Mouse (Mus musculus): ENCODE measurements around the gene Phospho1.

Gene Phospho1

DNA sequence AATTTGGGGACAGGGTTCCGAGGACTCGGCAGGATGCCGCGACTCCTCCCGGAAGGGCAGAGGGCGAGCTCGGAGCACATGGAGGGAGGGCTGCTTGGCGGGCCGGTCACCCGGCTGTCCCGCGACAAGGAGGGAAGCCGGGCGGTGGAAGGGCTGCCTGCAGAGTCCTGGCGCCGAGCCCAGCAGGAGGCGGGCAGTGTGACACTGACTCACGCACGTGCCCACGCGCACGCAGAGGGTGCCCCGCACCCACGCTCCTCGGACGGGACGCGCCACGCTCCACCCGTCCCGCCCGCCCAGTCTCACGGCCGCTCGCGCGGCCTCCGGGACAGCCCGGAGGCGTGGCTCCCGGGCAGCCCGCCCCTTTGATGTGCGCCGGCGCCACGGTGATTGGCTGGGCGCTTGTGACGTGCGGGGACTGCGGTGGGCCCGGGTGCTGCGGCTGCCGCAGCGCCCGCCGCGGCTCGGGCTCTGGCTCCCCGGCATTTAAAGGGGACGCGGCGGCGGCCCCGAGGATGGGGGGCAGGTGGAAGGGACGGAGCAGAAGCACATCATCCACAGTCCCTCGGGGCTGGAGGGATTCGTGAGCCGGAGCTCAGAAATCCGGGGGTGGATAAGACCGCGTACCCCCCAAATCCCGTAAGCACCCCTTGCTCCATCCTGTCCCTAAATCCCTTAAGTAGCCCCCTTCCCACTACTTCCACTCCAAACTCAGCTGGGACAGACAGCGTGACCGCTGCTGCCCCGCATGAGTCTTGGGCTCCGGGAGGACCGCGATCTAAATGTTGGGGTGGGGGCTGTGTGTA is at the start of gene Phospho1:
TSS of gene Phospho1 (plus strand) at position 429 of the 806 bp plus-strand sequence.
- DNase-seq: peak; percentile 94

DNA sequence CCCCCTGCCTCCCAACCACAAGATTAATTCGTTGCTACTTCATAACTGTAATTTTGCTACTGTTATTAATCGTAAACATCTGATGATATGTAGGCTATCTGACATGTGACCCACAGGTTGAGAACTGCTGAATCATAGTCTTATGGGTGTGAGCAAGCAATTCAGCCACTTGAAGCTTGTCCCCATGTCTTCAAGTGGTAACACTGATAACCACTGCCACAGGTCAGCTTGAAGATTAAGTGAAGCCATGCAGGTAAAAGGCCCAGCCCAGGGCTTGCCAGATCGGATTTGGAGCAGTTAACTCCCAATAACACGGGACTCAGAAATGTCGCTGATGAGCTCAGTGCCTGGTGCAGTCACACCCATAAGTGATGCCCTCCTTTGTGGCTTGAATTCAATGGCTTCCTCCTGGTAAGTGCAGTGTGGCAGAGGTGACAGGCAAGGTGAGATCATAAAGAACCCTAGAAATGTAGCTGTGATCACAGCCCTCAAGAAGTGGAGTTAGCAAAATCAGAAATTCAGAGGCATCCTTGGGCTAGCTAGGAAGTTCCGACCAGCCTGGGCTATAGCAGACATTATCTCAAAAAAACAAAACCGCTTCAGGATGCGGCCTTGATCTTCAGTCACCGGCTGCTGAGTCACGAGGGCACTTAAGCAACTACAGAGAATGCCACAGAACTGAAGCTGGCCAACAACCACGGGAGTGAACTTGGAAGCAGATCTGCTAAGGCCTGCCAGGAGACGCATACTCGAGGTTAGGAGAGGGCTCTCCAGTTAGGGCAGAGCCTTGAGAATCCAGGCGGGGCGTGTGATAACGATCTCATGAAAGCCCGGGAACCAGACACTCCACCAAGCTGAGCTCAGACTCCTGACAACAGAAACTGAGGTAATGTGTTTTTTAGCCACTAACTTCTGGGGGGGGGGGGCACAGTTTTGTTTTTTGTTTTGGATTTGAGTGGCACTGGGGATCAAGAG is 46.7 kb upstream of the Phospho1 start:
- DNase-seq: peak; percentile 88

GRCm38 (mm10) chr11:95778831-95779251 is 45.5 kb upstream of the Phospho1 start:
- DNase-seq: peak; percentile 76

- DNase-seq: no peak
Measured at GRCm38 (mm10) chr11:95779366-95779765, 44.9 kb upstream of the Phospho1 start.

GRCm38 (mm10) chr11:95780480-95780879 is 43.8 kb upstream of the Phospho1 start:
- peak; percentile 86 for DNase-seq

GRCm38 (mm10) chr11:95781557-95781956 is 42.7 kb upstream of the Phospho1 start:
- no peak for DNase-seq

GRCm38 (mm10) chr11:95783457-95783856 is 40.8 kb upstream of the Phospho1 start:
- DNase-seq: no peak

GRCm38 (mm10) chr11:95783958-95784357 is 40.3 kb upstream of the Phospho1 start:
- DNase-seq: no peak

DNA sequence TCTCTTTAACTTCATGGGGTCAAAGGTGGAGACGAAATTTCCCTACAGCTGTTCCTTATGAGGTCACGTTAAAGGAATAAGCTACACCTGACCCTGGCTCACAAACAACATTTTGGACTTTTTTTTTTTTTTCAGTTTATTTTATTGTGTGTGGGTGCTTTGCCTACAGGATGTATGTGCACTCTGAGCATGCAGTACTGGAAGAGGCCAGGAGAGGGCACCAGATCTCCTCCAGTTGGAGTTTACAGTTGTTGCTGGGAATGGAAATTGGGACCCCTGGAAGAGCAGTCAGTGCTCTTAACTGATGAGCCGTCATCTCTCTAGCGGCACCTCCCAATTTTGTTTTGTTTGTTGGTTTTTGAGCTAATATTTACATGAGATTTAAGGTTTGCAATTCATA is 38.6 kb upstream of the Phospho1 start:
- DNase-seq: no peak

DNA sequence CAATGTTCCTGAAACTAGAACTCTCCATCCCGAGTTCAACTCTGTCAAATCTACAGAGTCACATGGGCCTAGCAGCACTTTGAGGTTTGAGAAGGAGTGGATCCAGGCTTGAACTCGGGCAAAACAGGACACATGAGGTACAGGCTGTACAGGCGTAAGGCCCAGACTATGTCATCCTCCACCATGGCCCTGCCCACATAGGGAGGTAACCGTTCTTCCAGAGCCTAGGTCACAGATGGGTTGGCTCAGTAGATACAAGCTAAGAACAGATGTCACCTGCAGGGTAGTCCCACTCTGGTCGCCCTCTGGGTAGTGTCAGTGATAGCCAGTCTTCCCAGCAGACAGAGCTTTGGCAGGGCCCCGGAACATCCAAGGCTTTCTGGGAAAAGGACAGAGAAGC is 37.8 kb upstream of the Phospho1 start:
- no peak for DNase-seq

GRCm38 (mm10) chr11:95789451-95789891 is 34.8 kb upstream of the Phospho1 start:
- peak; percentile 72 for DNase-seq

- no peak for DNase-seq
Measured at GRCm38 (mm10) chr11:95791787-95792186, 32.5 kb upstream of the Phospho1 start.

GRCm38 (mm10) chr11:95792950-95793509 is 31.3 kb upstream of the Phospho1 start:
- no peak for DNase-seq

DNA sequence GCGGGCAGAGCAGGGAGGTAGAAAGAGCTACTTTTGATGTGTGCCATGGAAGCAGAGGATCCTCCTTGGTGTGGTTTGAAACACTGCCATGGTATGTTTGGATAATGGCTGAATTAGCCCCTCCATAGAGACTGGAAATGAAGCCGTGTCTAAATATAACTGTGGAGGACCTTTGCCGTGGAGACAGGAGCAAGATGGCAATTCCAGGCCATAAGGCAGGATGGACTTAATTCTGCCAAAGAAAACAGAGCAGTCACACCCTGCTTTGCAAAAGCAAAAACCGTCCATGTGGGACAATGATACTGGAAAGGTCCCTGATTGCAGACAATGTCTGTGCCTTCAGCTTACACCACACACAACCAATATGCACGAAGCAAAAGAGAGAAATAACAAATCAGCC is 30.1 kb upstream of the Phospho1 start:
- DNase-seq: no peak

DNA sequence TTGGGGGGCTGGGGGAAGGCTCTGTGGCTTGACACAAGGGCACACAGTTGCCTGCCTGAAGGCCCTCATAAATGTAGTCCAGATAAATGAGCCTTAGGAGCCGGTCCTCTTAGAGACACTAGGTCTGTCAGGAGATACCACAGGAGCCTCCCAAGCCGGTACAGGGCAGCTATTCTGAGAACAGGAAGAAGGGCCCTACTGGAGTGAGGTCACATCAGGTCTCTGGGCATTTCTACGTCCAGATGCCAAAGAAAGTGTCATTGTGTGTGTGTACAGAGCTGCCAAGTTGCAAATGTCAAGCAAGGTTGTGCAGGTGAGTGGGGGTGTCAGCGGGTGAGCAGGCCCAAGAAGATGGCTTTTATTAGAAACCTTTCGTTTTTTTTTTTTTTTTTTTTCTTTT is 28.7 kb upstream of the Phospho1 start:
- DNase-seq: no peak

DNA sequence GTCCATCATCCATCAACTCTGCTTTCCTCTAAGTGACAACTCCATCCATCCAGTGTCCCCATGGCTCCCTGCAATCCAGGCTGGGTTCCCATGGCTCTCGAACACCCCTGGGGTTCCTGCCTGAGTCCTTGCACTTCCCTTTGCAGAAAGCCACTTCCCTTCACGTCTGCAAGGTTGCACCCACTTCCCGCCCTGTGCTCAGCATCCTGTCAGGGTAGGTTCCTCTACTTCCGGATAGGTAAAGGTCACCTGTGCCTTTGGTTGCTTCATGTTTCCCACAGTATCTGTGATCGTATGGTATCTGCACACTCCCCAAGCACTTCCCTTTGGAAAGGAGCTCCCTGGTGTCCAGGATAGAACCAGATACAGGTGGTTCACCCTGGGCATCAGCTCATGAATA is 19.3 kb upstream of the Phospho1 start:
- DNase-seq: no peak

GRCm38 (mm10) chr11:95805527-95805926 is 18.8 kb upstream of the Phospho1 start:
- DNase-seq: no peak

DNA sequence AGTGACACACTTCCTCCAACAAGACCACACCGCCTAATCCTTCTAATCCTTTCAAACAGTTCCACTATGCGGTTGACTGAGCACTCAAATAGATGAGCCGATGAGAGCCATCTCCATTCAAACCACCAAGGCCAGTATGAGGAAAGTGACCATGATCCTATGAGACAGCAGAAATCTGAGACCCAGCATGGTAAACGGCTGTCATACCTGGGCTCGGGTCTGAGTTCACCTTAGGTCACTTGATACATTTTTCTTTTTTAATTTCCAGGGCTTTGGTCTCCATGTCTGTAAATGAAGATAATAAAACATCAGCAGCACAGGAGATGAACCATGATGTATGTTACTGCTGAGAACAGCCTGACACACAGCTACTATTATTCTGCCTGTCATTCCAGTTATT is 16.4 kb upstream of the Phospho1 start:
- no peak for DNase-seq

DNA sequence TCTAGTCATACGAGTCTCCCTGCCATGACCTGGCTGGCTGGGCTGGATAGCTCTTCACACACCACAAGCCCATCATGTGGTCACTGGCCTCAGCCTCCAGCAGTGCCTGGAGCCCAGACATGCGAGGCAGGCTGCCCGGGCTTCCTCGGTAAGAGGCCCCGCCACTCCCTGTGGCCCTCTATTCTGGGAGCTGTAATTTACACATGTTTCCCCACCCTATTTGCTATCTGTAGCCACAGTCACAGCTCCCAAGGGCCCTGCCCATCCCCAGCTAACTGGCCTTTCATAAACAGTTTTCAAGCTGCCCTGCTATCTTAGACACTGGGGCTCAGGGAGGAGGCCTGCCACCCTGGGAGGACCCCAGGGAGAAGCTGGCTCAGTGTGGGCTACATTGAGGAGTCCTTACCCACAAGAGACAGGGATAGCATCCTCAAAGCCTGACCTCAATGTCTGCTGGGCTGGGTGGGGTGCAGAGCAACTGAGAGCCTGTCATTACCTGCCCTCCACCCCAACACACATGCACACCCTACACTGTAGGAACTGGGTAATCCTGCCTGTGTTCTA is 15.8 kb upstream of the Phospho1 start:
- DNase-seq: no peak

DNA sequence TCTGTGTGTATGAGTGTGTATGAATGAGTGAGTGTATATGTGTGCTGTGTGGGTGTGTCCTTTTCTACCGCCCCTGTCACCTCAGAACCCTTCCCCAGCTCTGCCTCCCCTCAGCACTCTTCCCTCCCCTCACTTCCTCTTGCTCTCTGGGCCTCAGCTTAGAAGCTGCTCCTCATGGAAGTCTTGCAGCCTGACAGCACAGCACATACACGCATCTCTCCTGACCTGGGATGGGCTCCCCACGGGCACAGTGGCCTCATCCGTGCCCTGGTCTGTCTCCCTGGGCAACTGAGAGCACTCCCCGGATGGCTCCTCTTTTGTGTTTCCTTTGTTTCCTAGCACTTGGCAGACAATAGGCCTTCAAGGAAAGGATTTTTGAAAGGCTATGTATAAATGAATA is 14.7 kb upstream of the Phospho1 start:
- DNase-seq: no peak

GRCm38 (mm10) chr11:95810828-95811227 is 13.5 kb upstream of the Phospho1 start:
- no peak for DNase-seq

DNA sequence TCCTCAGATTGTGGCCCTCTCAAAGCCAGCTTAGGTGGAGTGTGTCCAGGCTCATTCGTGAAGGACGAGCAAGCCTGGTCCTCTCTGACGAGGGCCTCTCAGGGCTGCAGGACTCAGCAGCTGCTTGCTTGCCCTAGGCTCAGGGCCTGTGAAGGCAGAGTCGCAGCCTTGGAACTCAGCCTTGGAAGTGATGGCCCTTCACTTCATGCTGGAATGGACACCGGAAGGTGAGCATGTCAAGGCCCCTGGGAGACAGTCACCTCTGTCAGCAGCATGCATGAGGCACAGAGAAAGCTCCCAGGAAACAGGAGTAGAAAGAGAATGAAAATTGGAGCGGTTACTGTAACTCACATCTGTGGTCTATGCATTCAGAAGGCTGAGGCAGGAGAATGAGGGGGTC is 12.6 kb upstream of the Phospho1 start:
- DNase-seq: no peak

DNA sequence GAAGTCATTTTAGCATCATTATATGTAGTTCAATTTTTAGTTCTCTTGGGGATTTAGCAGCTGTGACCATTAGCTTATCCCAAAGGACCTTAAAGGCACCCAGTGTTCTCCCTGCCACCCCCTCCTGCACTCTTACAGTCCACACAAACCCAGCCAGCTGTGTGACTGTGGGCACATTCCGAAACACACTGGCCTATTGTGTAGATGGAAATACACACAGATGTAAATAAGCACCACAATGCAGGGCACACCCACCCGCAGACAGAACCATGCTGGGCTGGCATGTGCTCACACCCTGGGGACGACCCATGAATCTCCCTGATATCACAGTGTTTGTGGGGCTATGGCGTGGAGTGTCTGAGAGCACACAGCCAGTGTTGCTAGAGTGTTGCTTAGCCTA is 12.1 kb upstream of the Phospho1 start:
- no peak for DNase-seq
